ENCODE assay signal across 15 mouse cellular contexts in genomic region chr8:120384745-120385144, GRCm38 (mm10).
DNase-seq lines count a peak whose midpoint lies in the region; ATAC-seq and TF ChIP-seq lines count a peak whose summit lies in the region.
"Had no signal": no experiment of that assay in that cellular context is flagged by ENCODE, and none has a peak within 500 bp of the region (broad histone marks: within the 10 kb centered on the region; RNA-seq: fewer than 3 reads in every experiment).

No protein-coding gene starts in this region.

- no peak overlapping the region for H3K9ac ChIP-seq in heart, adult 2 months (ENCODE audit: low read depth, low read length)
- H3K9ac ChIP-seq in ES-Bruce4 (ENCODE audit: low read depth, poor library complexity, severe bottlenecking), result no peak overlapping the region
- no peak overlapping the region for H3K9ac ChIP-seq in hindbrain, embryonic 16.5 days (ENCODE audit: low read depth, low read length)
- H3K9ac ChIP-seq: hindbrain, embryonic 12.5 days; lung, embryonic 15.5 days had no signal

- no peak overlapping the region for H3K27ac ChIP-seq in heart, adult 2 months
- no peak overlapping the region for H3K27ac ChIP-seq in heart, embryonic 10.5 days
- H3K27ac ChIP-seq in ES-Bruce4 (ENCODE audit: insufficient read depth, low read length), result no peak overlapping the region
- H3K27ac ChIP-seq in cortical plate, adult 2 months (ENCODE audit: insufficient read depth, low read length), result no peak overlapping the region
- H3K27ac ChIP-seq in hindbrain, embryonic 16.5 days (ENCODE audit: low read depth, low read length), result no peak overlapping the region
- H3K27ac ChIP-seq: hindbrain, embryonic 12.5 days; lung, embryonic 15.5 days had no signal

- no peaks in the 10 kb centered on the region for H3K9me3 ChIP-seq in heart, embryonic 10.5 days
- H3K9me3 ChIP-seq in ES-Bruce4 (replicated peaks; ENCODE audit: control insufficient read depth, insufficient read depth, low read length, poor library complexity, severe bottlenecking), result no peaks in the 10 kb centered on the region
- H3K9me3 ChIP-seq in hindbrain, embryonic 16.5 days (ENCODE audit: control insufficient read depth, low read length), result no peaks in the 10 kb centered on the region
- H3K9me3 ChIP-seq: lung, embryonic 15.5 days had no signal

- no peak for TF ChIP-seq POLR2A in heart, adult 2 months (IDR thresholded peaks at IDR 0.05; ENCODE audit: insufficient read depth, low read depth, low read length)
- no peak for TF ChIP-seq POLR2A in lung, adult 2 months (IDR thresholded peaks at IDR 0.05; ENCODE audit: borderline replicate concordance, extremely low read depth, low read depth, low read length)
- TF ChIP-seq POLR2A in ES-Bruce4 (IDR thresholded peaks at IDR 0.05; ENCODE audit: insufficient read depth, low read length), result no peak
- no peak for TF ChIP-seq POLR2A in cortical plate, adult 2 months (IDR thresholded peaks at IDR 0.05; ENCODE audit: extremely low read depth, insufficient read depth, low read length)

- peak; percentile 61 for TF ChIP-seq CTCF in heart, adult 2 months (IDR thresholded peaks at IDR 0.05)
- TF ChIP-seq CTCF in lung, adult 2 months (IDR thresholded peaks at IDR 0.05; ENCODE audit: insufficient read depth, low read length), result peak; percentile 31
- peak; percentile 56 for TF ChIP-seq CTCF in ES-Bruce4 (IDR thresholded peaks at IDR 0.05; ENCODE audit: low read depth, low read length)
- 0 out of 2 replicates have a peak, but pooled peaks have one; percentile 7 for TF ChIP-seq CTCF in cortical plate, adult 2 months (IDR thresholded peaks at IDR 0.05; ENCODE audit: extremely low read depth, insufficient read depth, low read length)

- no peaks in the 10 kb centered on the region for H3K36me3 ChIP-seq in heart, adult 2 months (ENCODE audit: control insufficient read depth, insufficient read depth, low read length)
- H3K36me3 ChIP-seq in heart, embryonic 10.5 days, result no peaks in the 10 kb centered on the region
- no peaks in the 10 kb centered on the region for H3K36me3 ChIP-seq in ES-Bruce4 (ENCODE audit: control insufficient read depth, insufficient read depth, low read length, poor library complexity, severe bottlenecking)
- H3K36me3 ChIP-seq in hindbrain, embryonic 16.5 days (ENCODE audit: control insufficient read depth, insufficient read depth, low read length), result no peaks in the 10 kb centered on the region
- H3K36me3 ChIP-seq: hindbrain, embryonic 12.5 days; lung, embryonic 15.5 days had no signal

- H3K4me1 ChIP-seq in heart, adult 2 months (ENCODE audit: control insufficient read depth, insufficient read depth, low read length), result peaks cover 12% of the 10 kb centered on the region
- peaks cover 49% of the 10 kb centered on the region for H3K4me1 ChIP-seq in heart, embryonic 10.5 days
- peaks cover 17% of the 10 kb centered on the region for H3K4me1 ChIP-seq in lung, adult 2 months (ENCODE audit: control insufficient read depth, insufficient read depth, low read length)
- H3K4me1 ChIP-seq in ES-Bruce4 (ENCODE audit: control insufficient read depth, insufficient read depth, low read length), result no peaks in the 10 kb centered on the region
- peaks cover 7% of the 10 kb centered on the region for H3K4me1 ChIP-seq in cortical plate, adult 2 months (ENCODE audit: control insufficient read depth, insufficient read depth, low read length)
- H3K4me1 ChIP-seq in hindbrain, embryonic 16.5 days (ENCODE audit: control insufficient read depth, insufficient read depth, low read depth, low read length), result peaks cover 42% of the 10 kb centered on the region

- no peak overlapping the region for H3K4me3 ChIP-seq in heart, adult 2 months
- H3K4me3 ChIP-seq in heart, embryonic 10.5 days, result no peak overlapping the region
- no peak overlapping the region for H3K4me3 ChIP-seq in lung, adult 2 months (replicated peaks; ENCODE audit: extremely low read depth, low read depth, low read length)
- H3K4me3 ChIP-seq in ES-Bruce4 (ENCODE audit: low read depth, low read length), result no peak overlapping the region
- no peak overlapping the region for H3K4me3 ChIP-seq in cortical plate, adult 2 months (ENCODE audit: insufficient read depth, low read length)
- H3K4me3 ChIP-seq in hindbrain, embryonic 16.5 days (ENCODE audit: low read length), result no peak overlapping the region
- H3K4me3 ChIP-seq: hindbrain, embryonic 12.5 days; lung, embryonic 15.5 days had no signal

- no peak for DNase-seq in heart, adult 2 months
- no peak for DNase-seq in heart, embryonic 10.5 days (ENCODE audit: low spot score)
- DNase-seq in lung, adult 2 months, result no peak
- no peak for DNase-seq in lung, postnatal 10 days
- no peak for DNase-seq in spleen, postnatal 10 days (ENCODE audit: low spot score in 2 of 2)
- DNase-seq: cerebellum, postnatal 10 days; layer of hippocampus, adult 9-11 months; left cerebral cortex, postnatal 4 days had no signal

- ATAC-seq in hindbrain, embryonic 16.5 days, result no peak

- no peak for TF ChIP-seq EP300 in heart, adult 2 months (IDR thresholded peaks at IDR 0.05; ENCODE audit: insufficient read depth, low read depth, low read length)
- TF ChIP-seq EP300 in ES-Bruce4 (IDR thresholded peaks at IDR 0.05; ENCODE audit: insufficient read depth, low read depth, low read length), result no peak

- H3K4me2 ChIP-seq in hindbrain, embryonic 16.5 days (ENCODE audit: low read length), result no peak overlapping the region
- H3K4me2 ChIP-seq: heart, embryonic 11.5 days; hindbrain, embryonic 12.5 days; lung, embryonic 15.5 days; midbrain, embryonic 11.5 days had no signal

- intact Hi-C loops in heart, adult 2 months (cut with DNase I), result no loop called here

- H3K79me2 ChIP-seq in heart, adult 2 months (replicated peaks; ENCODE audit: control insufficient read depth, insufficient read depth, low read length), result no peaks in the 10 kb centered on the region

- H3K27me3 ChIP-seq in heart, adult 2 months (ENCODE audit: control insufficient read depth, insufficient read depth, low read length), result no peaks in the 10 kb centered on the region
- peaks cover 18% of the 10 kb centered on the region for H3K27me3 ChIP-seq in heart, embryonic 10.5 days (ENCODE audit: insufficient read depth, poor library complexity, severe bottlenecking)
- H3K27me3 ChIP-seq in ES-Bruce4 (ENCODE audit: control insufficient read depth, insufficient read depth, low read length, poor library complexity, severe bottlenecking), result no peaks in the 10 kb centered on the region
- H3K27me3 ChIP-seq in hindbrain, embryonic 16.5 days (replicated peaks; ENCODE audit: control insufficient read depth, insufficient read depth, low read length), result no peaks in the 10 kb centered on the region; the same call in 1 of the 2 replicates
- H3K27me3 ChIP-seq: hindbrain, embryonic 12.5 days; lung, embryonic 15.5 days had no signal

Comparison
In these comparisons a context has a peak if more than half of its experiments do, and no peak if none do; other contexts are left out.
1. CTCF ChIP-seq: peak in every context shown above with its lines; median percentile 61 in heart, adult 2 months; 56 in ES-Bruce4; 31 in lung, adult 2 months; 7 in cortical plate, adult 2 months.